Mouse (Mus musculus): ENCODE measurements around the gene 4931406C07Rik. TPM values are rescaled to one million over a fixed set of nuclear protein-coding genes. Genes with fewer than 3 reads are reported as not detected.
A peak's percentile ranks its signal among the peaks of the same experiment; 100 is the strongest.
"Not testable (repeated sequence)": the region's sequence is repeated elsewhere in the genome, so short reads cannot be mapped to it uniquely, and the experiment has no call there.

4931406C07Rik gene
- polyA plus RNA-seq, 1 experiment from 2014 or later, result 13.4 TPM

- no peaks in the 10 kb centered on the region for H3K9me3 ChIP-seq (ENCODE audit: control insufficient read depth, low read length)
- ATAC-seq (ENCODE audit: low FRiP score, low TSS enrichment), result no peak
- peaks cover 81% of the 10 kb centered on the region for H3K36me3 ChIP-seq (ENCODE audit: control insufficient read depth, insufficient read depth, low read length)
- peaks cover 18% of the 10 kb centered on the region for H3K4me1 ChIP-seq (ENCODE audit: control insufficient read depth, insufficient read depth, low read length)
- no peak overlapping the region for H3K4me3 ChIP-seq (replicated peaks; ENCODE audit: low read depth, low read length)
- no peak overlapping the region for H3K27ac ChIP-seq (replicated peaks; ENCODE audit: low read depth, low read length)
- H3K27me3 ChIP-seq (ENCODE audit: control insufficient read depth, insufficient read depth, low read length), result no peaks in the 10 kb centered on the region
- 94% methylated on average over 2 of the region's 2 CpGs for WGBS
- H3K9ac ChIP-seq (replicated peaks; ENCODE audit: low read length), result no peak overlapping the region
- DNase-seq, result no peak
- H3K4me2 ChIP-seq (ENCODE audit: low read length), result no peak overlapping the region
Observed at GRCm38 (mm10) chr9:15312054-15312735, 5.9 kb upstream of the 4931406C07Rik start.

- Histone ChIP-seq H3K4me2 (ENCODE audit: low read length) (no peak overlapping the region), H3K4me1 (ENCODE audit: control insufficient read depth, insufficient read depth, low read length) (peaks cover 29% of the 10 kb centered on the region), H3K4me3 (replicated peaks; ENCODE audit: low read depth, low read length) (no peak overlapping the region), H3K27ac (replicated peaks; ENCODE audit: low read depth, low read length) (no peak overlapping the region), H3K9ac (replicated peaks; ENCODE audit: low read length) (no peak overlapping the region), H3K27me3 (ENCODE audit: control insufficient read depth, insufficient read depth, low read length) (no peaks in the 10 kb centered on the region), H3K9me3 (ENCODE audit: control insufficient read depth, low read length) (no peaks in the 10 kb centered on the region), H3K36me3 (ENCODE audit: control insufficient read depth, insufficient read depth, low read length) (peaks cover 67% of the 10 kb centered on the region)
- DNase-seq, result no peak
- no peak for ATAC-seq (ENCODE audit: low FRiP score, low TSS enrichment)
- WGBS, result 96% methylated on average over 1 of the region's 1 CpGs
Observed at GRCm38 (mm10) chr9:15310179-15310578, 3.9 kb upstream of the 4931406C07Rik start.

GRCm38 (mm10) chr9:15309425-15309824, 3.2 kb upstream of the 4931406C07Rik start:
- WGBS, result 87% methylated on average over 4 of the region's 4 CpGs
- Histone ChIP-seq H3K4me2 (ENCODE audit: low read length) (no peak overlapping the region), H3K4me3 (replicated peaks; ENCODE audit: low read depth, low read length) (no peak overlapping the region), H3K27ac (replicated peaks; ENCODE audit: low read depth, low read length) (no peak overlapping the region), H3K9me3 (ENCODE audit: control insufficient read depth, low read length) (no peaks in the 10 kb centered on the region), H3K9ac (replicated peaks; ENCODE audit: low read length) (no peak overlapping the region), H3K4me1 (ENCODE audit: control insufficient read depth, insufficient read depth, low read length) (peaks cover 30% of the 10 kb centered on the region), H3K27me3 (ENCODE audit: control insufficient read depth, insufficient read depth, low read length) (no peaks in the 10 kb centered on the region), H3K36me3 (ENCODE audit: control insufficient read depth, insufficient read depth, low read length) (peaks cover 59% of the 10 kb centered on the region)
- ATAC-seq (ENCODE audit: low FRiP score, low TSS enrichment) (no peak), DNase-seq (no peak)

- Histone ChIP-seq H3K27me3 (ENCODE audit: control insufficient read depth, insufficient read depth, low read length) (no peaks in the 10 kb centered on the region), H3K9ac (replicated peaks; ENCODE audit: low read length) (no peak overlapping the region; the same call in 1 of the 2 replicates), H3K36me3 (ENCODE audit: control insufficient read depth, insufficient read depth, low read length) (peaks cover 48% of the 10 kb centered on the region), H3K4me1 (ENCODE audit: control insufficient read depth, insufficient read depth, low read length) (peaks cover 30% of the 10 kb centered on the region), H3K4me3 (replicated peaks; ENCODE audit: low read depth, low read length) (no peak overlapping the region), H3K27ac (replicated peaks; ENCODE audit: low read depth, low read length) (no peak overlapping the region), H3K9me3 (ENCODE audit: control insufficient read depth, low read length) (no peaks in the 10 kb centered on the region), H3K4me2 (ENCODE audit: low read length) (no peak overlapping the region)
- ATAC-seq (ENCODE audit: low FRiP score, low TSS enrichment) (no peak), DNase-seq (no peak)
- WGBS, result 52% methylated on average over 2 of the region's 2 CpGs
Observed at GRCm38 (mm10) chr9:15308254-15308653, 2.0 kb upstream of the 4931406C07Rik start.

GRCm38 (mm10) chr9:15307257-15307656, 1.0 kb upstream of the 4931406C07Rik start:
- Histone ChIP-seq H3K36me3 (ENCODE audit: control insufficient read depth, insufficient read depth, low read length) (peaks cover 38% of the 10 kb centered on the region), H3K27ac (replicated peaks; ENCODE audit: low read depth, low read length) (no peak overlapping the region), H3K9me3 (ENCODE audit: control insufficient read depth, low read length) (no peaks in the 10 kb centered on the region), H3K9ac (replicated peaks; ENCODE audit: low read length) (peak overlapping the region; percentile 88; the same call in 1 of the 2 replicates), H3K4me1 (ENCODE audit: control insufficient read depth, insufficient read depth, low read length) (peaks cover 30% of the 10 kb centered on the region), H3K4me2 (ENCODE audit: low read length) (peak overlapping the region; percentile 90), H3K27me3 (ENCODE audit: control insufficient read depth, insufficient read depth, low read length) (no peaks in the 10 kb centered on the region), H3K4me3 (replicated peaks; ENCODE audit: low read depth, low read length) (peak overlapping the region; percentile 86)
- WGBS, result 10% methylated on average over 6 of the region's 6 CpGs
- no peak for ATAC-seq (ENCODE audit: low FRiP score, low TSS enrichment)
- no peak for DNase-seq

GRCm38 (mm10) chr9:15305503-15306397, 498 bp downstream of the 4931406C07Rik start, which contains the start of gene Taf1d:
Gene Taf1d (plus strand): TSS chr9:15306214.
- peak within 1 kb of the TSS; percentile 90 for H3K4me2 ChIP-seq (ENCODE audit: low read length)
- peaks cover 24% of the 10 kb centered on the region for H3K36me3 ChIP-seq (ENCODE audit: control insufficient read depth, insufficient read depth, low read length)
- H3K27ac ChIP-seq (replicated peaks; ENCODE audit: low read depth, low read length), result peak within 1 kb of the TSS; percentile 91
- H3K4me1 ChIP-seq (ENCODE audit: control insufficient read depth, insufficient read depth, low read length), result peaks cover 30% of the 10 kb centered on the region
- H3K9ac ChIP-seq (replicated peaks; ENCODE audit: low read length), result peak within 1 kb of the TSS; percentile 88
- WGBS, result 13% methylated on average over 45 of the region's 45 CpGs
- peak; percentile 98 for ATAC-seq (ENCODE audit: low FRiP score, low TSS enrichment)
- H3K9me3 ChIP-seq (ENCODE audit: control insufficient read depth, low read length), result no peaks in the 10 kb centered on the region
- DNase-seq, result peak; percentile 97
- peak within 1 kb of the TSS; percentile 86 for H3K4me3 ChIP-seq (replicated peaks; ENCODE audit: low read depth, low read length)
- no peaks in the 10 kb centered on the region for H3K27me3 ChIP-seq (ENCODE audit: control insufficient read depth, insufficient read depth, low read length)

GRCm38 (mm10) chr9:15302881-15303280, 3.4 kb downstream of the 4931406C07Rik start:
- no peak overlapping the region for H3K4me3 ChIP-seq (replicated peaks; ENCODE audit: low read depth, low read length)
- H3K36me3 ChIP-seq (ENCODE audit: control insufficient read depth, insufficient read depth, low read length), result no peaks in the 10 kb centered on the region
- no peaks in the 10 kb centered on the region for H3K9me3 ChIP-seq (ENCODE audit: control insufficient read depth, low read length)
- H3K27me3 ChIP-seq (ENCODE audit: control insufficient read depth, insufficient read depth, low read length), result no peaks in the 10 kb centered on the region
- ATAC-seq (ENCODE audit: low FRiP score, low TSS enrichment) (no peak), DNase-seq (no peak)
- H3K4me1 ChIP-seq (ENCODE audit: control insufficient read depth, insufficient read depth, low read length), result peaks cover 19% of the 10 kb centered on the region
- no peak overlapping the region for H3K4me2 ChIP-seq (ENCODE audit: low read length)
- H3K27ac ChIP-seq (replicated peaks; ENCODE audit: low read depth, low read length), result no peak overlapping the region
- no peak overlapping the region for H3K9ac ChIP-seq (replicated peaks; ENCODE audit: low read length)
- 73% methylated on average over 2 of the region's 2 CpGs for WGBS

GRCm38 (mm10) chr9:15302006-15302405, 4.2 kb downstream of the 4931406C07Rik start:
- H3K4me3 ChIP-seq (replicated peaks; ENCODE audit: low read depth, low read length); DNase-seq; ATAC-seq (ENCODE audit: low FRiP score, low TSS enrichment); H3K27me3 ChIP-seq (ENCODE audit: control insufficient read depth, insufficient read depth, low read length); H3K27ac ChIP-seq (replicated peaks; ENCODE audit: low read depth, low read length); H3K9ac ChIP-seq (replicated peaks; ENCODE audit: low read length); H3K9me3 ChIP-seq (ENCODE audit: control insufficient read depth, low read length); H3K4me2 ChIP-seq (ENCODE audit: low read length); H3K36me3 ChIP-seq (ENCODE audit: control insufficient read depth, insufficient read depth, low read length): not testable (repeated sequence)
- 85% methylated on average over 6 of the region's 6 CpGs for WGBS
- peaks cover 10% of the 10 kb centered on the region for H3K4me1 ChIP-seq (ENCODE audit: control insufficient read depth, insufficient read depth, low read length)
